Mouse (Mus musculus) left cerebral cortex, postnatal 36 days (tissue): ENCODE measurements around the gene Hacd3. TPM values are rescaled to one million over a fixed set of nuclear protein-coding genes. Genes with fewer than 3 reads are reported as not detected.

Experiments
- DNase-seq, 2 experiments: peaks; one replicate each; pipeline ENCODE4 v3.0.0; 2021 to 2022; ENCODE audit warnings: low spot score in 2 of 2, mixed read lengths in 1 of 2
- intact Hi-C: fragments of 180-260 bp; cut with DNase I; formaldehyde crosslinking; loops from one replicate; pipeline ENCODE4 v1.15.1; 2025
- microRNA-seq: library from miRNA; unstranded; fragments of <30 nt; microRNA quantifications from one replicate; pipeline ENCODE4 v1.2.0, GENCODE M21; 2022
- total RNA-seq, 2 experiments: library from RNA; stranded (reverse); gene quantifications; 2 replicates each; pipeline ENCODE4 v1.2.3; 2021

Gene Hacd3
- total RNA-seq, 2 experiments from 2014 or later = 152 to 157 TPM

- intact Hi-C loops = loop anchor here (5.0 kb wide), 2 partner anchors 58 to 183 kb away; no protein-coding TSS in a partner anchor
- peak; percentile 97 for DNase-seq
Measured at GRCm38 (mm10) chr9:64960117-64960977, 61.1 kb downstream of the Hacd3 start, which contains the start of gene Ints14. Gene Ints14 (plus strand): TSS chr9:64960905.

- no peak for DNase-seq
- intact Hi-C loops = loop anchor here (10.0 kb wide), 1 partner anchor 612 kb away; the partner anchor contains the start of gene Dis3l
Measured at GRCm38 (mm10) chr9:64957276-64957675, 64.2 kb downstream of the Hacd3 start.

- intact Hi-C loops = loop anchor here (10.0 kb wide), 1 partner anchor 612 kb away; the partner anchor contains the start of gene Dis3l
- no peak for DNase-seq
Measured at GRCm38 (mm10) chr9:64956337-64956736, 65.2 kb downstream of the Hacd3 start.

- DNase-seq = no peak
- intact Hi-C loops = loop anchor here (10.0 kb wide), 1 partner anchor 608 kb away; the partner anchor contains the start of gene Dis3l
Measured at GRCm38 (mm10) chr9:64953190-64953589, 68.3 kb downstream of the Hacd3 start.

GRCm38 (mm10) chr9:64952055-64952454 lies 69.4 kb downstream of the Hacd3 start:
- DNase-seq = no peak
- intact Hi-C loops = loop anchor here (10.0 kb wide), 1 partner anchor 607 kb away; the partner anchor contains the start of gene Dis3l

GRCm38 (mm10) chr9:64951161-64951657 lies 70.3 kb downstream of the Hacd3 start, which contains the start of gene Slc24a1:
Gene Slc24a1 (minus strand): TSS chr9:64951607.
- intact Hi-C loops = loop anchor here (10.0 kb wide), 1 partner anchor 606 kb away; the partner anchor contains the start of gene Dis3l
- no peak for DNase-seq

- no peak for DNase-seq
- intact Hi-C loops = no loop called here
Measured at GRCm38 (mm10) chr9:64947483-64948095, 73.9 kb downstream of the Hacd3 start.

GRCm38 (mm10) chr9:64943997-64944396 lies 77.5 kb downstream of the Hacd3 start:
- intact Hi-C loops = no loop called here
- no peak for DNase-seq

GRCm38 (mm10) chr9:64941650-64942049 lies 79.8 kb downstream of the Hacd3 start:
- no peak for DNase-seq
- intact Hi-C loops = no loop called here

- intact Hi-C loops = no loop called here
- DNase-seq = no peak
Measured at GRCm38 (mm10) chr9:64940731-64941346, 80.7 kb downstream of the Hacd3 start.

GRCm38 (mm10) chr9:64939790-64940189 lies 81.7 kb downstream of the Hacd3 start:
- intact Hi-C loops = loop anchor here (10.0 kb wide), 1 partner anchor 165 kb away; no protein-coding TSS in a partner anchor
- DNase-seq = no peak

GRCm38 (mm10) chr9:64939281-64939680 lies 82.2 kb downstream of the Hacd3 start:
- intact Hi-C loops = loop anchor here (10.0 kb wide), 1 partner anchor 164 kb away; no protein-coding TSS in a partner anchor
- DNase-seq = no peak

- DNase-seq = no peak
- intact Hi-C loops = loop anchor here (10.0 kb wide), 1 partner anchor 164 kb away; no protein-coding TSS in a partner anchor
Measured at GRCm38 (mm10) chr9:64938535-64938934, 83.0 kb downstream of the Hacd3 start.

- no peak for DNase-seq
- intact Hi-C loops = loop anchor here (10.0 kb wide), 1 partner anchor 163 kb away; no protein-coding TSS in a partner anchor
Measured at GRCm38 (mm10) chr9:64937491-64937890, 84.0 kb downstream of the Hacd3 start.

Small RNA genes within 50 kb of the gene (microRNA-seq; reads per million reads assigned to microRNA genes)
- gene Gm25640 = not detected

Other genes starting within 250 kb of the Hacd3 start
- gene Dennd4a, start 210.4 kb downstream of the Hacd3 start, total RNA-seq = 10 to 100 TPM; 58.2 to 62.8 TPM
- gene Slc24a1, start 70.1 kb downstream of the Hacd3 start, total RNA-seq = under 1 TPM; 0.07 to 0.23 TPM
- 10 to 100 TPM; 19.5 to 20.2 TPM for gene Ints14, start 60.8 kb downstream of the Hacd3 start, total RNA-seq
- gene Dpp8, start 10.7 kb upstream of the Hacd3 start, total RNA-seq = 100 to 1,000 TPM; 153 to 164 TPM
- gene Igdcc4, start 79.8 kb upstream of the Hacd3 start, total RNA-seq = 10 to 100 TPM; 24.9 to 30.8 TPM
- gene Igdcc3, start 119.5 kb upstream of the Hacd3 start, total RNA-seq = 1 to 10 TPM; 2.0 to 2.3 TPM
- 1 to 10 TPM; 2.5 to 4.2 TPM for gene Parp16, start 173.7 kb upstream of the Hacd3 start, total RNA-seq
- not detected for gene Cilp, start 243.5 kb upstream of the Hacd3 start, total RNA-seq